Mouse (Mus musculus) liver (tissue): ENCODE measurements around the gene Leap2.
"Not testable (repeated sequence)": the region's sequence is repeated elsewhere in the genome, so short reads cannot be mapped to it uniquely, and the experiment has no call there.

ENCODE experiments used
- DNase-seq: peaks from one replicate; pipeline ENCODE4 v3.0.0-alpha.2; 2020; ENCODE audit warnings: mixed read lengths

Leap2 gene

DNA sequence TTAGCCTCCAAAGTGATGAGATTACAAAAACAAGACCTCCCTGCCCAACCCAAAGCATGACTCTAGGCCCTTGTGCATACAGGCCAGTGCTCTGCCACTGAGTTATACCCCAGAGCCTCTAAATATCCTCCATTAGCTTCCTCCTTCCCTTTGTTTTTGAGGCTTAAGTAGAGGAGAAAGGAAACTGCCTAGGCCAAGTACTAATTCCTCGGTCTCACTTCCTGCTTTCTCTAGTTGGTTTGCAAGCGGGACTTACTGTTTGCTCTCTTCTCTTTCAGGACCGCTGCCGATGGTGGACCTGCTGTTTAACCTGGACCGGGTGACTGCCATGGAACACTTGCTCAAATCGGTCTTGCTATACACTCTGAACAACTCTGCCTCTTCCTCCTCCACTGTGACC, 13.4 kb upstream of the Leap2 start:
- no peak for DNase-seq

GRCm38 (mm10) chr11:53435504-53435903, 12.5 kb upstream of the Leap2 start:
- DNase-seq: no peak

DNA sequence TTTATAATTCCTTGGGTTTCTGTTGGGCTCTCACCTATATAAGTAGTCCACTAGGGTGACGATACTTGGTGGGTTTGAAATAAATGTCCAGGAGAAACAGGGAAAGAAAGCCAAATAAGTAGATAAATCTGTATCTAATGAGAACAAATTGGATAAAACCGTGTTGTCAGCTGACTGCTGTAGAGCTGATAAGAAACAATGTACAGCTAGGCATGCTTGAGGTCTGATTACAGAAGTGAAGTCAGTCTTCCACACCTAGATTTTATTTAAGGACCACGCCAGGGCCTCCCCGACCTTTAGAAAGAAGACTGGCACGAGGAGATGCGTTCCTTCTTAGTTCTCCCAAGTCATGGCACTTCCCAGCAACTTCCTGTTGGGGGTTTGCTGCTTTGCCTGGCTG, 10.1 kb upstream of the Leap2 start:
- DNase-seq: no peak

DNA sequence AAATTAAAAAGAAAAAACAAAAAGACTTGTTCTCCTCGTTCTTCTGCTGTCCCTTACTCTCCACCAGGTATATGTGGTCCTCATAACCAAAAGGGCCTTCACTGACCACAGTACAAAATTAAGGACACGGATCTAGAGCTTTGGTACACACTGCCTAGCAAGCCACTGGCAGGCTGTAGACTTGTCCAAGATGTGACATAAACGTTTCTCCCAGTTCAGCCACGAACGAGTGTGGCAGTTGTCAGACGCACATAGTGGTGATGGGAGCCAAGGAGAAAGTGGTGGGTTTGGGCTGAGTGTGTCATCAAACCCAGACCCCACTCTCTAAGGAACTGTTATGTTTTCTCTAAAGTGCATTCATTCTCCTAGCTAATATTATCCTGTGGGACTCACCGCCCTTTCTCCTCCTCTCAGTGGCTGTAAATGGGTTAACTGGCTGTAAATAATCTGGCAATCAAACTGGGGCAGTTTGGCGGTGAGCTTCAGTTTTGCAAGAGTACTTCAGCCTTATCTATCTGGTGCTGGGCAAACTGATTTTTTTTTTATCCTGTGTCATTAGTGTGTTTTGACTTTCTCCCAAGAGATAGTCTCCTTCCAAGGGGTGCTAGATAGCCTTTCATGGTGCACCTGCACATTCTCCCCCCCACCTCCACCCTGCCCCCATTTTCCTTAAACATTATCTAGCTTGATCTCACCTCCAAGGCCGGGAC, 8.5 kb upstream of the Leap2 start:
- peak; percentile 35 for DNase-seq

DNA sequence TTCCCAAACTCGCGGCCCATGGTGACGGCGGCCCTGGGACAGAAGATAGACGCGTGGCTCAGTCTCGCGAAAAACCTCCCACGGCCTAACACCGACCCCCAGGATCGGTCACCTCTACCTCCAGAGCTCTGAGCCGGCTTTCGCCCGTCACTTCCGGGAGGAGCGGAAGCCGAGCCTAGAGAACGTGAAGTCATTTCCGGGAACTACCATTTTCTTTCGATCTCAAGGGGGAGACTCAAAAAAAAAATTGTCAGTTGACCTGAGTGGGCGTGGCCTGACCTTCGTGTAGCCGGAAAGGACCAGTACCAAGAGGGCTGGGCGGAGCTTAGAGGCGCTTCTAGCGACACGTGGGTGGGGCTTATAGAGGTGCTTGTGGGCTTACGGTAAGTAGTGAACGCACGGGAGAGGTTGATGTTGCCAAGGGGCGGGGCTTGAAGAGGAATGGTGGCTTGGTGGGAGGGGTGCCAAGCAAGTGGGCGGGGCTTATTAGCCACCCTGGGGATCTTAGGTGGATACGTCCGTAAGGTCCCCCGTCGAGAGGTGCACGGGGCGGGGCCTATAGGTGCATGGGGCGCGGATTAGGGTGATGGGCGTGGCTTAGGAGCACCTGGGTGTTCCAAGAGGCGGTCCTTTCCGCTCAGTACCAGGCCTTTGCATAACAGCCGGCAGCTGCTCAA, 7.8 kb upstream of the Leap2 start, which contains the start of the genes Uqcrq and Gdf9:
Gene Uqcrq (minus strand): TSS at position 162 of the 677 bp plus-strand sequence.
Gene Gdf9 (plus strand): TSS at position 354 of the 677 bp plus-strand sequence.
- peak; percentile 99 for DNase-seq

DNA sequence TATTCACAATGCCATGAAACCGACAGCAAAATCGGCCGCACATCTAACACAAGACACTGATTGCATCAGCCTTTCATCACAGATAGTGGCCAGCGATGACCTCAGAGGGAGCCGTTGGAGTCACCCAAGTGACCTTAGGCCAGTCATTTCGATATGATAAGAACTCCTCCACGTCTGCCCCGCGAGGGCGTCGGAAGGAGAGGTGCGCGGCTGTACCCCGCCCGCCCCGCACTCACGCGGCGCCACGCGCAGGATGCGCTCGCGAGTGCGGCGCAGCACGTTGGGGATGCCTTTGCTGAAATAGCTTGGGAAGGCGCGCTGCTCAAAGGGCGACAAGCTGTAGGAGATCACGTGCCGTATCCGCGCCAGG, 7.3 kb upstream of the Leap2 start:
- DNase-seq: peak; percentile 54

DNA sequence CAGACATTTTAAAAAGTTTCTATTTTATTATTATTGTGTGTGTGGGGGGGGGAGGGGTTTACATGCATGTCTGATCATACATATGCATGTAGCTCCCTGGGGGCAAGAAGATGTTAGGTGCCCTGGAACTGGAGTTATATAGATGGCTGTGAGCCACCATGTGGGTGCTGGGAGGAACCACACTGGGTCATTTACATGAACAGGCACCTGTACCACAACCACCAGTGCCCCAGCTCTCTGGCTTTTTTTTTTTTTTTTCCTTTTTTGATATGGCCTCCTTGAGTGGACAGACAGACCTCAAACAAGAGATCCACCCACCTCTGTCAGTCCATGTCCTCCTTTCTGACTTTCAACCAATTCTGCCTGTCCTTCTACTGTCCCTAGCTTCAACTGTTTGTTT, 6.2 kb upstream of the Leap2 start:
- no peak for DNase-seq

DNA sequence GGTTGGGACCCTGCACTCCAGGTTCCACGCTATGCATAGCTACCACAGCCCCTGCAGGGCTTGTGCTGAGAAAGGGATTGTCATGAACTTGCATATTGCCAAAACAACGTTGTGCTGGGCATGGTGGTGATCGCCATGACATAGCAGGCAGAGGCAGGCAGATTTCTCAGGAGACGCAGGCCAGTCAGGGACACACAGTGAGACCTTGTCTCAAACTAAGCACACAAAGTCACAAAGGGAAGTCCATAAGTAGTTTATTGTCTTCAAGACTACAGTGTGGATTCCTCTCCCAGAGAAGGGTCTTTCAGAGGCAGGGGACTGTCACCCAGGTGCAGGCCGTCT, 5.7 kb upstream of the Leap2 start:
- DNase-seq: no peak

DNA sequence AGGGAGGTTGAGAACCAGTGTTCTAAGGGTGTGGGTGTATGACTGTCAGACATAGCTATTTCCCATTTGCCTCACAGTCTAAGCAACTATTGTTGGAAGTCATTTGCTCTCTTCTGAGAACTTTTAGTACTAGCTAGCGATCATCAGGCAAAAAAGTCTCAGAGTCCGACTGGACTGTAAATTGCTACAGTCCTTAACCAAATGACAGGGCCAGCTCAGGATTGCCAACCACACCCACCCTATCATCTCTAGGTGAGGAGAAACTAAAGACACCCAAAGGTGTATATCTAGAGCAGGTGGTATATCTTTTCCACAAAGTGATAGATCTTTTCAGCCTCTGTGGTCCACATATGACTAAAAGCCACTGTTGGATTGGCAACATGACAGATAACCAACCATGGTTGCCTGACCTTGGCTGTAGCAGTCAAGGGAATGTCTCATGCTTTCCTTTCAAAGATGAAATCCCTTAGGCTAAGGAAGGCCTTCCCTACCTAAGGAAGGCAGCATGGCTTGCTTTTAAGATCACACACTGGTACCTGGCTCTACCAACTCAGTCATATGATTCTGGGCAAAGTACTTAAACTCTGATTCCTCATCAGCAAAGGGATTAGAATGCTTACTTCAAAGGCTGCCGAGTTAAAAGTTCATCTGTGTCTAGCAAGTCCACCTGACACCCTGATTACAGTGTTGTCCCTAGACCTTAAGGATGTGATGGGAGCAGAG, 5.2 kb upstream of the Leap2 start:
- no peak for DNase-seq

DNA sequence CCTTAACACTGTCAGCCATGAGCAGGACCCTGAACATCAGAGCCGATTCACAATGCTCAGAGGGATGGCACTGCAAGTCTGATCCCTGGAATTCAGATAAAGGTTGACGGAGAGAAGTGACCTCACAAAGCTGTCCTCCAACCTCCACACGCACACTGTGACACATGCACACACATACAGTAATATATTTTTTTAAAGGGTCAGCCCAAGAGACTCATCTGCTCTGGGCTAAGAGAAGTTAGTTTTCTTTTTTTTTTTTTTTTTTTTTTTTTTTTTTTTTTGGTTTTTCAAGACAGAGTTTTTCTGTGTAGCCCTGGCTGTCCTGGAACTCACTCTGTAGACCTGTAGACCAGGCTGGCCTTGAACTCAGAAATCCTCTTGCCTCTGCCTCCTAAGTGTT, 3.9 kb upstream of the Leap2 start:
- DNase-seq: not testable (repeated sequence)

DNA sequence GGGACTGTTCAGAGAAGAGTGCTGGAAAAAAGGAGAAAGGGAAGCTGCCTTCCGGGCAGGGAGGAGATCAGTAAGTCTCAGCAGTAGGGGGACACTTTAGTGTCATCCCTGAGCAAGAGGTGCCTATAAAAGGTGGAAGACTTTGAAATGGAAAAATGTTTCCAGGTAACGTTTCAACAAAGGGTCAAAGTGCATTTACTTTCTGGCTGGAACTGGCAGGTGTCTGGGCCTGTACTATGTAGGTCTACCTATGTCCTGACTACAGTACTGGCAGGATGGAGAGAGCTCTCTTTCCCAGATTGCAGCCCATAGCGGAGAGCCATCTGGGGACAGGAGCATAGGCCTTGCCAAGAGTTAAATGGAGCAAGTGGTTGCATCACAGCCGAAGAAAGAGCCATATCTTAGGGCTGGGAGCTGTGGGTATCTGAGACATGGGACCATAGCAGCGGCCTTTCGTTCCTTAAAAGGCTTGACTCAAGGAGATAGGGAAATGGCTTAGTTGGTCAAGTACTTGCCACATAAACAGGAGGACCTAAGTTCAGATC, 2.8 kb upstream of the Leap2 start:
- DNase-seq: no peak

DNA sequence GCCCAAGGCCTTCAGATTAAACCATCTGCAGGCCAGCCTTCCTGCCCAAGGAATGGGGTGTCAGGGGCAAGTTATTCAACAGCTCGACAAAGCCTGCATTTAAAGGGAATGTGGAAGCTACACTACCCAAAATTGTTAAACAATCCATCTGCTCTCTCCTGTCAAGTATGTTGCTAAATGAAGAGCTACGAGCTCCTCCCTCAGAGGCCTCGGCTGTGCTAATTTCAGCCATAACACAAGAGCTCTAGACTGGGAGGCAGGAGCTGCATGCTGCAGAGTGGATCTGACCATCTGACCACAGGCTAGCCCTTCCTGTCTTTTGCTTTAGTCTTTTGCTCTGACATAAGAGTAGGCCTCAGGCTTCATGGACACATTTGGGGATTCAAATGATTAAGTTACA, 2.3 kb upstream of the Leap2 start:
- no peak for DNase-seq

- DNase-seq: no peak
Observed at GRCm38 (mm10) chr11:53424826-53425225, 1.9 kb upstream of the Leap2 start.

- DNase-seq: no peak
Observed at GRCm38 (mm10) chr11:53418048-53418447, 4.9 kb downstream of the Leap2 start.

DNA sequence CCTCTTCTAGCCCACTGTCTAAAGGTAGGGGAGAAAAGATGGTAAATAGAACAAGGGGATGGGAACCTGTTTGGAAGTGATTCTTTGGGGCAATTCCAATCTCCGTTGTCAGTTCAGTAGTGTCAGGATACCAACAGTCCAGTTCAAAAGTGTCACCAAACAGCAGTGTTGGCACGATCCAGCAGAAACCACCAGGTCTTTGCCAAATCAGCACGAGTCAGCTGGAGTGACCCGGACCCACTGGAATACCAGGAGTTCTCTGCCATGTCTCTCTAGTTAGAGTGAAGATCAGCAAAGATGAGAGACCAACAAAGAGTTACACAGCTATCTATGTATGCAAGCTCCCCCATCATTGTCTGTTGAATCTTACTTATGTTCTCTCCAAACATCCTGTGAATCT, 9.1 kb downstream of the Leap2 start:
- no peak for DNase-seq

GRCm38 (mm10) chr11:53411738-53412137, 11.2 kb downstream of the Leap2 start:
- no peak for DNase-seq

GRCm38 (mm10) chr11:53403638-53404037, 19.3 kb downstream of the Leap2 start:
- no peak for DNase-seq

DNA sequence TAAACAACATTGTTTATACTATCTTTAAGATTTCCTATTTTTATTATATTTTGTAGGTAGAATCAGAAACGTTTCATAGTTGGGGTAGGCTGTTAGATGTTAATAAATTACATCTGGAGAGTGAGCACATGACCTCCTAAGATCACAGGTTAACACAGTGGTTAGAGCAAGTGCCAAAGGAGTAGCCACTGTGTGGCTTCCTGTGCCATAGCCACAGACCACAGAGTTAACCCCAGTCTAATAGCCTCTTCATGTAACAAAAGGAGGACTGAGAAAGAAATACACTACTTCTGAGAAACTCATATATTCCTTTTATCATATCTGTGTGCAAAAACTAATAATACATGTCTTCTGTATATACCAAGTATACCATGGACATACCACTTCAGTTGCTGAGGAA, 29.1 kb downstream of the Leap2 start:
- no peak for DNase-seq

- DNase-seq: no peak
Observed at GRCm38 (mm10) chr11:53383758-53384428, 39.1 kb downstream of the Leap2 start.

DNA sequence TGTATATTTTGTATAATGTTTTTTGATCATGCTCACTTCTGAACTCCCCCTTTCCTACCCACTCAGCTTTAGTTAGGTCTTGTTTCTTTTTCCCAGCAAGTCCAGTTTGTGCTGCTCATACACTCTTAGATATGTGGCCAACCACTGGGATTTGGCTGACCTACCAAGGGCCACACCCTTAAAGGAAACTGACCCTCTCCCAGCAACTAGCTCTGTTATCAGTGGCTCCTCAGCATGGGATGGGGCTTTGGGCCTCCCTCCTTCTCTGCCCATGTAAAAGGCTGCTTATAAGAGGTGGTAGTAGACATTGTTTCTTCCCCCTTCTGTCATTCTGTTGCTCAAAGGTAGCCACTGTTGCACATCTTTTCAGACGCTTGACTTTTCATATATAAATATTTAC, 44.1 kb downstream of the Leap2 start:
- DNase-seq: peak; percentile 42
